Mouse (Mus musculus): ENCODE results near the gene Gm21680. TPM values are rescaled to one million over a fixed set of nuclear protein-coding genes. Genes with fewer than 3 reads are reported as not detected.

Gm21680 gene
- polyA plus RNA-seq, 1 experiment from 2014 or later = 0.05 TPM

Other genes with a start within 250 kb of the Gm21680 start
- 34.4 and 40.0 TPM in 2 replicates for gene Actr3b, start 212.7 kb downstream of the Gm21680 start, polyA plus RNA-seq (2015; fragmentation: Nextera tagmentation; extraction: Ambion mirVana)
- 0.07 and 0.18 TPM in 2 replicates for gene Gm21663, start 30.3 kb downstream of the Gm21680 start, polyA plus RNA-seq (2015; fragmentation: Nextera tagmentation; extraction: Ambion mirVana)
- 0.11 and 0.17 TPM in 2 replicates for gene Gm21671, start 18.2 kb downstream of the Gm21680 start, polyA plus RNA-seq (2015; fragmentation: Nextera tagmentation; extraction: Ambion mirVana)
- gene Gm21698, start 16.0 kb upstream of the Gm21680 start, polyA plus RNA-seq (2015; fragmentation: Nextera tagmentation; extraction: Ambion mirVana) = 0.05 TPM in 1 of 2 replicates, not detected in the other
- 0.24 TPM in 1 of 2 replicates, not detected in the other for gene Gm1979, start 32.1 kb upstream of the Gm21680 start, polyA plus RNA-seq (2015; fragmentation: Nextera tagmentation; extraction: Ambion mirVana)
- gene Gm5862, start 50.3 kb upstream of the Gm21680 start, polyA plus RNA-seq (2015; fragmentation: Nextera tagmentation; extraction: Ambion mirVana) = not detected in 2 replicates
- gene Speer4a, start 66.9 kb upstream of the Gm21680 start, polyA plus RNA-seq (2015; fragmentation: Nextera tagmentation; extraction: Ambion mirVana) = 0.25 TPM in 1 of 2 replicates, not detected in the other
- 0.08 and 0.09 TPM in 2 replicates for gene Gm7347, start 85.9 kb upstream of the Gm21680 start, polyA plus RNA-seq (2015; fragmentation: Nextera tagmentation; extraction: Ambion mirVana)
- 0.06 TPM in 1 of 2 replicates, not detected in the other for gene Gm10471, start 116.6 kb upstream of the Gm21680 start, polyA plus RNA-seq (2015; fragmentation: Nextera tagmentation; extraction: Ambion mirVana)
- gene 5031410I06Rik, start 132.7 kb upstream of the Gm21680 start, polyA plus RNA-seq (2015; fragmentation: Nextera tagmentation; extraction: Ambion mirVana) = 0.24 and 0.28 TPM in 2 replicates
- gene Gm10220, start 148.8 kb upstream of the Gm21680 start, polyA plus RNA-seq (2015; fragmentation: Nextera tagmentation; extraction: Ambion mirVana) = 0.09 and 0.15 TPM in 2 replicates